Mouse (Mus musculus) liver, embryonic 12.5 days (tissue): Measurements from ENCODE around the gene Kcnma1. TPM values are rescaled to one million over a fixed set of nuclear protein-coding genes. Genes with fewer than 3 reads are reported as not detected.

Experiments used
- ATAC-seq: fragments of 200-750 bp; cut with Nextera tagmentation; 2 replicates; pipeline ENCODE4 v1.8.0; 2017; ENCODE audit warnings: moderate number of reproducible peaks, mild to moderate bottlenecking, moderate library complexity
- H3K27ac ChIP-seq: fragments of 300-500 bp; sonication (generic); 2 replicates; pipeline ENCODE4 v1.5.1; 2016; ENCODE audit warnings: mild to moderate bottlenecking
- H3K27me3 ChIP-seq: fragments of 300-500 bp; sonication (generic); replicated peaks from 2 replicates; pipeline ENCODE4 v1.6.1; 2016; ENCODE audit warnings: mild to moderate bottlenecking, moderate library complexity
- H3K36me3 ChIP-seq: fragments of 300-500 bp; sonication (generic); 2 replicates; pipeline ENCODE4 v1.6.1; 2016; ENCODE audit warnings: mild to moderate bottlenecking, moderate library complexity
- H3K4me1 ChIP-seq: fragments of 300-500 bp; sonication (generic); 2 replicates; pipeline ENCODE4 v1.6.1; 2016
- H3K4me2 ChIP-seq: fragments of 300-500 bp; sonication (generic); 2 replicates; pipeline ENCODE4 v1.6.1; 2016; ENCODE audit warnings: mild to moderate bottlenecking, moderate library complexity
- H3K4me3 ChIP-seq: fragments of 300-500 bp; sonication (generic); 2 replicates; pipeline ENCODE4 v1.5.1; 2016; ENCODE audit warnings: mild to moderate bottlenecking, moderate library complexity
- H3K9ac ChIP-seq: fragments of 300-500 bp; sonication (generic); 2 replicates; pipeline ENCODE4 v1.6.1; 2016; ENCODE audit warnings: mild to moderate bottlenecking, moderate library complexity
- H3K9me3 ChIP-seq: fragments of 300-500 bp; sonication (generic); replicated peaks from 2 replicates; pipeline ENCODE4 v1.6.1; 2016; ENCODE audit warnings: mild to moderate bottlenecking, moderate library complexity
- WGBS: fragments of 180-500 bp; shearing (Covaris S2); methylation state at CpG from one replicate; pipeline ENCODE4 v1.1.7; 2016; ENCODE audit not compliant: insufficient replicate concordance; 5-methylcytosine and 5-hydroxymethylcytosine counted together
- polyA plus RNA-seq: library from polyadenylated mRNA; unstranded; fragments of >200 nt; fragmentation: Nextera tagmentation; extraction: Ambion mirVana; gene quantifications from 2 replicates; pipeline ENCODE4 v1.2.1, GENCODE M21; 2016

Gene Kcnma1
- polyA plus RNA-seq, 1 experiment from 2014 or later: not detected

- no peaks in the 10 kb centered on the region for H3K4me1 ChIP-seq
- no peak for ATAC-seq
- WGBS: 57% methylated on average over 2 of the region's 2 CpGs
- H3K27ac ChIP-seq: no peak overlapping the region
- no peak overlapping the region for H3K4me2 ChIP-seq
- no peak overlapping the region for H3K9ac ChIP-seq
- no peaks in the 10 kb centered on the region for H3K36me3 ChIP-seq
- no peaks in the 10 kb centered on the region for H3K27me3 ChIP-seq
- no peak overlapping the region for H3K4me3 ChIP-seq
- H3K9me3 ChIP-seq: no peaks in the 10 kb centered on the region
These were observed 70.4 kb downstream of the Kcnma1 start for GRCm38 (mm10) chr14:23943876-23944275.

- no peak overlapping the region for H3K4me2 ChIP-seq
- H3K9ac ChIP-seq: no peak overlapping the region
- H3K9me3 ChIP-seq: no peaks in the 10 kb centered on the region
- H3K4me3 ChIP-seq: no peak overlapping the region
- H3K36me3 ChIP-seq: no peaks in the 10 kb centered on the region
- WGBS: 41% methylated on average over 5 of the region's 5 CpGs
- no peak for ATAC-seq
- H3K4me1 ChIP-seq: no peaks in the 10 kb centered on the region
- H3K27me3 ChIP-seq: no peaks in the 10 kb centered on the region
- H3K27ac ChIP-seq: no peak overlapping the region
These were observed 71.1 kb downstream of the Kcnma1 start for GRCm38 (mm10) chr14:23943152-23943551.

- no peak overlapping the region for H3K4me2 ChIP-seq
- H3K27ac ChIP-seq: no peak overlapping the region
- no peaks in the 10 kb centered on the region for H3K4me1 ChIP-seq
- H3K27me3 ChIP-seq: no peaks in the 10 kb centered on the region
- H3K36me3 ChIP-seq: no peaks in the 10 kb centered on the region
- ATAC-seq: no peak
- no peak overlapping the region for H3K4me3 ChIP-seq
- no peak overlapping the region for H3K9ac ChIP-seq
- H3K9me3 ChIP-seq: no peaks in the 10 kb centered on the region
- WGBS: 68% methylated on average over 8 of the region's 8 CpGs
These were observed 72.2 kb downstream of the Kcnma1 start for GRCm38 (mm10) chr14:23942103-23942502.

GRCm38 (mm10) chr14:23935016-23935415 is 79.3 kb downstream of the Kcnma1 start:
- Histone ChIP-seq H3K4me1 (no peaks in the 10 kb centered on the region), H3K4me2 (no peak overlapping the region), H3K9me3 (no peaks in the 10 kb centered on the region), H3K27ac (no peak overlapping the region), H3K27me3 (no peaks in the 10 kb centered on the region), H3K36me3 (no peaks in the 10 kb centered on the region), H3K4me3 (no peak overlapping the region), H3K9ac (no peak overlapping the region)
- WGBS: 77% methylated on average over 6 of the region's 6 CpGs
- no peak for ATAC-seq

- H3K9ac ChIP-seq: no peak overlapping the region
- H3K27ac ChIP-seq: no peak overlapping the region
- H3K9me3 ChIP-seq: no peaks in the 10 kb centered on the region
- no peak overlapping the region for H3K4me2 ChIP-seq
- H3K4me1 ChIP-seq: no peaks in the 10 kb centered on the region
- no peaks in the 10 kb centered on the region for H3K27me3 ChIP-seq
- WGBS: 60% methylated on average over 6 of the region's 6 CpGs
- no peaks in the 10 kb centered on the region for H3K36me3 ChIP-seq
- no peak for ATAC-seq
- no peak overlapping the region for H3K4me3 ChIP-seq
These were observed 82.6 kb downstream of the Kcnma1 start for GRCm38 (mm10) chr14:23931671-23932071.

GRCm38 (mm10) chr14:23929168-23929567 is 85.1 kb downstream of the Kcnma1 start:
- no peak for ATAC-seq
- Histone ChIP-seq H3K4me2 (no peak overlapping the region), H3K27me3 (no peaks in the 10 kb centered on the region), H3K4me3 (no peak overlapping the region), H3K9me3 (no peaks in the 10 kb centered on the region), H3K27ac (no peak overlapping the region), H3K4me1 (no peaks in the 10 kb centered on the region), H3K36me3 (no peaks in the 10 kb centered on the region), H3K9ac (no peak overlapping the region)
- WGBS: 62% methylated on average over 3 of the region's 3 CpGs

- no peaks in the 10 kb centered on the region for H3K9me3 ChIP-seq
- no peak overlapping the region for H3K4me3 ChIP-seq
- H3K27ac ChIP-seq: no peak overlapping the region
- ATAC-seq: no peak
- no peak overlapping the region for H3K9ac ChIP-seq
- no peaks in the 10 kb centered on the region for H3K27me3 ChIP-seq
- 53% methylated on average over 2 of the region's 2 CpGs for WGBS
- no peaks in the 10 kb centered on the region for H3K36me3 ChIP-seq
- no peaks in the 10 kb centered on the region for H3K4me1 ChIP-seq
- no peak overlapping the region for H3K4me2 ChIP-seq
These were observed 90.9 kb downstream of the Kcnma1 start for GRCm38 (mm10) chr14:23923356-23923755.

- H3K27me3 ChIP-seq: no peaks in the 10 kb centered on the region
- no peak overlapping the region for H3K27ac ChIP-seq
- 74% methylated on average over 3 of the region's 3 CpGs for WGBS
- H3K9me3 ChIP-seq: no peaks in the 10 kb centered on the region
- no peak overlapping the region for H3K9ac ChIP-seq
- H3K4me1 ChIP-seq: no peaks in the 10 kb centered on the region
- no peaks in the 10 kb centered on the region for H3K36me3 ChIP-seq
- H3K4me2 ChIP-seq: no peak overlapping the region
- no peak for ATAC-seq
- no peak overlapping the region for H3K4me3 ChIP-seq
These were observed 91.5 kb downstream of the Kcnma1 start for GRCm38 (mm10) chr14:23922755-23923154.

GRCm38 (mm10) chr14:23911108-23911629 is 103.1 kb downstream of the Kcnma1 start:
- Histone ChIP-seq H3K9me3 (no peaks in the 10 kb centered on the region), H3K27ac (no peak overlapping the region), H3K4me1 (no peaks in the 10 kb centered on the region), H3K9ac (no peak overlapping the region), H3K4me3 (no peak overlapping the region), H3K36me3 (no peaks in the 10 kb centered on the region), H3K4me2 (no peak overlapping the region), H3K27me3 (no peaks in the 10 kb centered on the region)
- ATAC-seq: no peak
- WGBS: 47% methylated on average over 1 of the region's 1 CpGs

- H3K9ac ChIP-seq: no peak overlapping the region
- H3K4me3 ChIP-seq: no peak overlapping the region
- 56% methylated on average over 5 of the region's 5 CpGs for WGBS
- no peak for ATAC-seq
- H3K4me1 ChIP-seq: no peaks in the 10 kb centered on the region
- no peak overlapping the region for H3K4me2 ChIP-seq
- no peak overlapping the region for H3K27ac ChIP-seq
- H3K9me3 ChIP-seq: no peaks in the 10 kb centered on the region
- H3K27me3 ChIP-seq: no peaks in the 10 kb centered on the region
- no peaks in the 10 kb centered on the region for H3K36me3 ChIP-seq
These were observed 105.7 kb downstream of the Kcnma1 start for GRCm38 (mm10) chr14:23908564-23908963.

- Histone ChIP-seq H3K27ac (no peak overlapping the region), H3K4me1 (no peaks in the 10 kb centered on the region), H3K9ac (no peak overlapping the region), H3K4me3 (no peak overlapping the region), H3K36me3 (no peaks in the 10 kb centered on the region), H3K9me3 (no peaks in the 10 kb centered on the region), H3K27me3 (no peaks in the 10 kb centered on the region), H3K4me2 (no peak overlapping the region)
- 45% methylated on average over 10 of the region's 10 CpGs for WGBS
- ATAC-seq: no peak
These were observed 111.5 kb downstream of the Kcnma1 start for GRCm38 (mm10) chr14:23902636-23903279.

GRCm38 (mm10) chr14:23899462-23899861 is 114.8 kb downstream of the Kcnma1 start:
- no peaks in the 10 kb centered on the region for H3K36me3 ChIP-seq
- WGBS: 66% methylated on average over 5 of the region's 5 CpGs
- no peak overlapping the region for H3K4me3 ChIP-seq
- no peaks in the 10 kb centered on the region; the same call in 1 of the 2 replicates for H3K27me3 ChIP-seq
- H3K4me1 ChIP-seq: no peaks in the 10 kb centered on the region
- H3K9ac ChIP-seq: no peak overlapping the region
- no peak overlapping the region for H3K4me2 ChIP-seq
- no peaks in the 10 kb centered on the region for H3K9me3 ChIP-seq
- H3K27ac ChIP-seq: no peak overlapping the region
- no peak for ATAC-seq

GRCm38 (mm10) chr14:23897815-23898214 is 116.5 kb downstream of the Kcnma1 start:
- H3K4me1 ChIP-seq: no peaks in the 10 kb centered on the region
- H3K36me3 ChIP-seq: no peaks in the 10 kb centered on the region
- no peaks in the 10 kb centered on the region; the same call in 1 of the 2 replicates for H3K27me3 ChIP-seq
- WGBS: 49% methylated on average over 5 of the region's 5 CpGs
- no peak overlapping the region for H3K4me2 ChIP-seq
- no peak for ATAC-seq
- no peak overlapping the region for H3K27ac ChIP-seq
- H3K9ac ChIP-seq: no peak overlapping the region
- no peak overlapping the region for H3K4me3 ChIP-seq
- H3K9me3 ChIP-seq: no peaks in the 10 kb centered on the region
